8 mouse cellular contexts compared by ENCODE assay signal in genomic region chr6:124904161-124904981, GRCm38 (mm10). TPM values are rescaled to one million over a fixed set of nuclear protein-coding genes. Genes with fewer than 3 reads are reported as not detected.
DNase-seq lines count a peak whose midpoint lies in the region; ATAC-seq and TF ChIP-seq lines count a peak whose summit lies in the region.

No protein-coding gene starts in this region.

- 5% methylated on average over 23 of the region's 24 CpGs for WGBS in forebrain, embryonic 14.5 days
- WGBS in lung, adult 2 months, result 15% methylated on average over 24 of the region's 24 CpGs
- WGBS in olfactory bulb, adult 2 months, result 8% methylated on average over 24 of the region's 24 CpGs

- H3K4me2 ChIP-seq in forebrain, embryonic 14.5 days (ENCODE audit: low read length), result peak overlapping the region; percentile 88

- H3K4me3 ChIP-seq in forebrain, embryonic 14.5 days (ENCODE audit: low read depth, low read length), result peak overlapping the region; percentile 37
- H3K4me3 ChIP-seq in lung, adult 2 months (replicated peaks; ENCODE audit: extremely low read depth, low read depth, low read length), result peak overlapping the region; percentile 71
- H3K4me3 ChIP-seq in olfactory bulb, adult 2 months (ENCODE audit: insufficient read depth, low read depth, low read length), result peak overlapping the region; percentile 37

- TF ChIP-seq POLR2A in lung, adult 2 months (IDR thresholded peaks at IDR 0.05; ENCODE audit: borderline replicate concordance, extremely low read depth, low read depth, low read length), result peak; percentile 48; the same call in 1 of the 2 replicates
- TF ChIP-seq POLR2A in olfactory bulb, adult 2 months (IDR thresholded peaks at IDR 0.05; ENCODE audit: insufficient read depth, low read depth, low read length), result 0 out of 2 replicates have a peak, but pooled peaks have one; percentile 6

- peaks cover 18% of the 10 kb centered on the region for H3K4me1 ChIP-seq in forebrain, embryonic 14.5 days (ENCODE audit: control insufficient read depth, insufficient read depth, low read length)
- peaks cover 3% of the 10 kb centered on the region for H3K4me1 ChIP-seq in lung, adult 2 months (ENCODE audit: control insufficient read depth, insufficient read depth, low read length)
- peaks cover 13% of the 10 kb centered on the region for H3K4me1 ChIP-seq in olfactory bulb, adult 2 months (ENCODE audit: control insufficient read depth, insufficient read depth, low read length)

- intact Hi-C loops in heart, postnatal 25 days (cut with DNase I), result loop anchor here (1.0 to 5.0 kb wide), 2 partner anchors 128 to 180 kb away; no protein-coding TSS in a partner anchor

- peak overlapping the region; percentile 100 for H3K27ac ChIP-seq in forebrain, embryonic 14.5 days (ENCODE audit: low read depth, low read length)
- peak overlapping the region; percentile 93 for H3K27ac ChIP-seq in olfactory bulb, adult 2 months (ENCODE audit: insufficient read depth, low read depth, low read length)

- peak overlapping the region; percentile 71 for H3K9ac ChIP-seq in forebrain, embryonic 14.5 days (ENCODE audit: low read length)

- peak; percentile 86 for DNase-seq in MN1 (ENCODE audit: low spot score)
- DNase-seq in cerebellum, adult 11 months, result peak; percentile 71
- peak; percentile 94 for DNase-seq in forebrain, embryonic 14.5 days (ENCODE audit: low spot score)
- DNase-seq in heart, postnatal 25 days (ENCODE audit: low spot score), result peak; percentile 51
- DNase-seq in layer of hippocampus, adult 18-20 months (ENCODE audit: low spot score in 2 of 2), result peak; percentile 73 to 89
- peak; percentile 56 for DNase-seq in lung, adult 2 months
- DNase-seq in urinary bladder, postnatal 36 days (ENCODE audit: low spot score in 2 of 2), result peak; percentile 62 to 71

- peak; percentile 85 for ATAC-seq in forebrain, embryonic 14.5 days

- H3K9me3 ChIP-seq in forebrain, embryonic 14.5 days (replicated peaks; ENCODE audit: control insufficient read depth, low read length), result no peaks in the 10 kb centered on the region

- no peaks in the 10 kb centered on the region for H3K36me3 ChIP-seq in forebrain, embryonic 14.5 days (ENCODE audit: control insufficient read depth, insufficient read depth, low read length)

- H3K27me3 ChIP-seq in forebrain, embryonic 14.5 days (replicated peaks; ENCODE audit: control insufficient read depth, insufficient read depth, low read length), result 0 out of 2 replicates have a peak, but pooled peaks cover 2% of the 10 kb centered on the region

- peak; percentile 63 for TF ChIP-seq CTCF in lung, adult 2 months (IDR thresholded peaks at IDR 0.05; ENCODE audit: insufficient read depth, low read length)
- no peak for TF ChIP-seq CTCF in olfactory bulb, adult 2 months (IDR thresholded peaks at IDR 0.05; ENCODE audit: insufficient read depth, low read depth, low read length)

RNA-seq across cellular contexts. Expression of gene Lag3, which starts 7.1 kb away (rescaled TPM):
- polyA plus RNA-seq in forebrain, embryonic 14.5 days (2014; fragmentation: Nextera tagmentation; extraction: Ambion mirVana), result 1.2 and 2.7 TPM in 2 replicates
- under 1 TPM; 0.34 to 0.83 TPM for total RNA-seq in heart, postnatal 25 days (2021)
- 1 to 10 TPM; 2.6 to 3.6 TPM for total RNA-seq in layer of hippocampus, adult 18-20 months (2021)
- 1.4 and 1.9 TPM in 2 replicates for polyA plus RNA-seq in lung, adult 2 months (2012; rRNA removed)
- not detected in 2 replicates for polyA plus RNA-seq in olfactory bulb, adult 2 months (2012; ENCODE audit: insufficient read depth, insufficient read length, low replicate concordance, missing spikeins)

RNA-seq across cellular contexts. Expression of gene Ptms, which starts 15.5 kb away (rescaled TPM):
- 479 and 481 TPM in 2 replicates for polyA plus RNA-seq in forebrain, embryonic 14.5 days (2014; fragmentation: Nextera tagmentation; extraction: Ambion mirVana)
- 100 to 1,000 TPM; 235 to 245 TPM for total RNA-seq in heart, postnatal 25 days (2021)
- 1,000 to 10,000 TPM; 1,033 to 1,052 TPM for total RNA-seq in layer of hippocampus, adult 18-20 months (2021)
- polyA plus RNA-seq in lung, adult 2 months (2012; rRNA removed), result 1,982 and 2,310 TPM in 2 replicates
- polyA plus RNA-seq in olfactory bulb, adult 2 months (2012; ENCODE audit: insufficient read depth, insufficient read length, low replicate concordance, missing spikeins), result not detected in 2 replicates

RNA-seq across cellular contexts. Expression of gene Cd4, which starts 16.4 kb away (rescaled TPM):
- polyA plus RNA-seq in forebrain, embryonic 14.5 days (2014; fragmentation: Nextera tagmentation; extraction: Ambion mirVana), result 0.29 and 0.38 TPM in 2 replicates
- total RNA-seq in heart, postnatal 25 days (2021), result 1 to 10 TPM in 1 of 2 experiments, under 1 TPM in 1; 0.73 to 1.3 TPM
- total RNA-seq in layer of hippocampus, adult 18-20 months (2021), result under 1 TPM in 1 of 2 experiments, not detected in 1; 0.25 TPM
- 1.9 and 2.7 TPM in 2 replicates for polyA plus RNA-seq in lung, adult 2 months (2012; rRNA removed)
- 395 and 682 TPM in 2 replicates for polyA plus RNA-seq in olfactory bulb, adult 2 months (2012; ENCODE audit: insufficient read depth, insufficient read length, low replicate concordance, missing spikeins)

RNA-seq across cellular contexts. Expression of gene Mlf2, which starts 26.8 kb away (rescaled TPM):
- 470 and 520 TPM in 2 replicates for polyA plus RNA-seq in forebrain, embryonic 14.5 days (2014; fragmentation: Nextera tagmentation; extraction: Ambion mirVana)
- total RNA-seq in heart, postnatal 25 days (2021), result 100 to 1,000 TPM; 205 to 207 TPM
- 100 to 1,000 TPM; 631 to 670 TPM for total RNA-seq in layer of hippocampus, adult 18-20 months (2021)
- polyA plus RNA-seq in lung, adult 2 months (2012; rRNA removed), result 313 and 336 TPM in 2 replicates
- polyA plus RNA-seq in olfactory bulb, adult 2 months (2012; ENCODE audit: insufficient read depth, insufficient read length, low replicate concordance, missing spikeins), result not detected in 2 replicates

RNA-seq across cellular contexts. Expression of gene Gpr162, which starts 40.6 kb away (rescaled TPM):
- polyA plus RNA-seq in forebrain, embryonic 14.5 days (2014; fragmentation: Nextera tagmentation; extraction: Ambion mirVana), result 11.0 and 13.0 TPM in 2 replicates
- total RNA-seq in heart, postnatal 25 days (2021), result 1 to 10 TPM in 1 of 2 experiments, under 1 TPM in 1; 0.62 to 1.0 TPM
- 100 to 1,000 TPM; 183 to 187 TPM for total RNA-seq in layer of hippocampus, adult 18-20 months (2021)
- 0.27 and 0.69 TPM in 2 replicates for polyA plus RNA-seq in lung, adult 2 months (2012; rRNA removed)
- not detected in 2 replicates for polyA plus RNA-seq in olfactory bulb, adult 2 months (2012; ENCODE audit: insufficient read depth, insufficient read length, low replicate concordance, missing spikeins)

Comparison
In these comparisons a context has a peak if more than half of its experiments do, and no peak if none do; other contexts are left out.
1. Peak in every context shown above with its lines: DNase-seq, ATAC-seq, H3K4me3 ChIP-seq and H3K27ac ChIP-seq.
2. RNA of gene Cd4, which starts 16.4 kb away (polyA plus RNA-seq): 395 to 682 TPM in olfactory bulb, adult 2 months; 1.9 to 2.7 TPM in lung, adult 2 months and 0.29 to 0.38 TPM in forebrain, embryonic 14.5 days; every median in the first group is over 100 times any median in the second.